Mouse (Mus musculus) embryonic facial prominence, embryonic 15.5 days (tissue): ENCODE data around the gene Acacb. TPM values are rescaled to one million over a fixed set of nuclear protein-coding genes. Genes with fewer than 3 reads are reported as not detected.

Experiments used
- ATAC-seq: fragments of 200-750 bp; cut with Nextera tagmentation; 2 replicates; pipeline ENCODE4 v1.8.0; 2017; ENCODE audit warnings: low read depth, moderate TSS enrichment; ENCODE audit not compliant: insufficient number of reproducible peaks, low FRiP score, low TSS enrichment
- H3K27ac ChIP-seq: fragments of 300-500 bp; sonication (generic); replicated peaks from 2 replicates; pipeline ENCODE4 v1.5.1; 2015; ENCODE audit warnings: mild to moderate bottlenecking, inconsistent platforms
- H3K27me3 ChIP-seq: fragments of 300-500 bp; sonication (generic); 2 replicates; pipeline ENCODE4 v1.6.1; 2015; ENCODE audit warnings: inconsistent platforms
- H3K36me3 ChIP-seq: fragments of 300-500 bp; sonication (generic); 2 replicates; pipeline ENCODE4 v1.6.1; 2015; ENCODE audit warnings: mild to moderate bottlenecking, inconsistent platforms
- H3K4me1 ChIP-seq: fragments of 300-500 bp; sonication (generic); 2 replicates; pipeline ENCODE4 v1.6.1; 2015; ENCODE audit warnings: inconsistent platforms
- H3K4me2 ChIP-seq: fragments of 300-500 bp; sonication (generic); replicated peaks from 2 replicates; pipeline ENCODE4 v1.6.1; 2015; ENCODE audit warnings: mild to moderate bottlenecking, inconsistent platforms
- H3K4me3 ChIP-seq: fragments of 300-500 bp; sonication (generic); replicated peaks from 2 replicates; pipeline ENCODE4 v1.5.1; 2015; ENCODE audit warnings: mild to moderate bottlenecking, inconsistent platforms
- H3K9ac ChIP-seq: fragments of 300-500 bp; sonication (generic); 2 replicates; pipeline ENCODE4 v1.6.1; 2015; ENCODE audit warnings: inconsistent platforms
- H3K9me3 ChIP-seq: fragments of 300-500 bp; sonication (generic); replicated peaks from 2 replicates; pipeline ENCODE4 v1.6.1; 2016; ENCODE audit warnings: inconsistent platforms
- WGBS: fragments of 180-500 bp; shearing (Covaris S2); methylation state at CpG from one replicate; pipeline ENCODE4 v1.1.7; 2015; 5-methylcytosine and 5-hydroxymethylcytosine counted together
- polyA plus RNA-seq: library from polyadenylated mRNA; unstranded; fragments of >200 nt; fragmentation: Nextera tagmentation; extraction: Ambion mirVana; gene quantifications from 2 replicates; pipeline ENCODE4 v1.2.1, GENCODE M21; 2015

Gene Acacb
- polyA plus RNA-seq, 1 experiment from 2014 or later, result 2.6 TPM

- no peak for ATAC-seq
- H3K4me3 ChIP-seq, result no peak overlapping the region
- 43% methylated on average over 12 of the region's 12 CpGs for WGBS
- no peak overlapping the region for H3K4me2 ChIP-seq
- H3K9ac ChIP-seq, result no peak overlapping the region
- no peaks in the 10 kb centered on the region for H3K36me3 ChIP-seq
- 0 out of 2 replicates have a peak, but pooled peaks cover 4% of the 10 kb centered on the region for H3K4me1 ChIP-seq
- no peaks in the 10 kb centered on the region for H3K9me3 ChIP-seq
- H3K27me3 ChIP-seq, result no peaks in the 10 kb centered on the region
- no peak overlapping the region for H3K27ac ChIP-seq
These were observed 15.9 kb downstream of the Acacb start for GRCm38 (mm10) chr5:114162106-114162815.

- Histone ChIP-seq H3K4me1 (0 out of 2 replicates have a peak, but pooled peaks cover 4% of the 10 kb centered on the region), H3K9ac (no peak overlapping the region), H3K36me3 (no peaks in the 10 kb centered on the region), H3K4me3 (no peak overlapping the region), H3K27me3 (no peaks in the 10 kb centered on the region), H3K9me3 (no peaks in the 10 kb centered on the region), H3K27ac (no peak overlapping the region), H3K4me2 (no peak overlapping the region)
- ATAC-seq, result no peak
- 55% methylated on average over 6 of the region's 6 CpGs for WGBS
These were observed 16.9 kb downstream of the Acacb start for GRCm38 (mm10) chr5:114163117-114163696.

DNA sequence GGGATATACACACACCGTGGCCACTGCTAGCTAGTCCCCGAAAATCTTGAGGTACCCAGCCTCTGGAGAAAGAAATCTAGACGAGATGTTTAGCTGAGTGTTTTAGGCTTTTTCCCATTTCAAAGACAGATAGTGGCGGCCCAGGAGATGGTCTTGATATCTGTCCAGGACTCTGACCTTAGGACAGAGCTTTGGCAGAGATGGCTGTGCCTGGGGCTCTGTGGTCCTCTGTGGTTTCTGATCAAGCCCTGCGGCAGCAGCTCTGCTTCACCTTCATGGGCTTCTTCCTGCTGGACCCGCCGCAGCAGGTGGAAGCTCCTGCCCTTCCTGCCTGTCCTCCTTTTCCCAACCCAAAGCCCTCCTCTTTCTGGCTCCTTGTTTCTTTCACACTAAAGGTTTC is 24.0 kb downstream of the Acacb start:
- peaks cover 5% of the 10 kb centered on the region for H3K4me1 ChIP-seq
- H3K4me2 ChIP-seq, result no peak overlapping the region
- no peak overlapping the region for H3K9ac ChIP-seq
- no peak for ATAC-seq
- H3K36me3 ChIP-seq, result no peaks in the 10 kb centered on the region
- no peaks in the 10 kb centered on the region for H3K9me3 ChIP-seq
- H3K27ac ChIP-seq, result no peak overlapping the region
- WGBS, result 74% methylated on average over 7 of the region's 7 CpGs
- H3K27me3 ChIP-seq, result no peaks in the 10 kb centered on the region
- H3K4me3 ChIP-seq, result no peak overlapping the region

DNA sequence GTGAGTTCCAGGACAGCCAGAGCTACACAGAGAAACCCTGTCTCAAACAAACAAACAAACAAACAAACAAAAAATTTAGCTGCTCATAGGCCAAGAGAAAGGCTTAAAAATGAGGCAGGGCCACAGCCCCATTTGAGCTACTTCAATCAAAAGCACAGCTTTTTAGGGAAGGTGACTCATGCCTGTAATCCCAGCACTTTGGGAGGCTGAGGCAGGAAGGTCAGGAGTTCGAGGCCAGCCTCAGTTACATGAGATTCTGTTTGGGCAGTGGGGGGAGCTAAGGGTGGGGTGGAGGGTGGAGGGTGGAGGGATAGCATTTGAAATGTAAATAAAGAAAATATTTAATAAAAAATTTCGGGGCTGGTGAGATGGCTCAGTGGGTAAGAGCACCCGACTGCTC is 26.6 kb downstream of the Acacb start:
- Histone ChIP-seq H3K9me3 (no peaks in the 10 kb centered on the region), H3K27ac (no peak overlapping the region), H3K9ac (no peak overlapping the region), H3K4me2 (no peak overlapping the region), H3K4me3 (no peak overlapping the region), H3K36me3 (no peaks in the 10 kb centered on the region), H3K4me1 (peaks cover 17% of the 10 kb centered on the region), H3K27me3 (no peaks in the 10 kb centered on the region)
- WGBS, result 86% methylated on average over 3 of the region's 3 CpGs
- no peak for ATAC-seq

- H3K27me3 ChIP-seq, result no peaks in the 10 kb centered on the region
These were observed 27.1 kb downstream of the Acacb start for GRCm38 (mm10) chr5:114173458-114173857.

DNA sequence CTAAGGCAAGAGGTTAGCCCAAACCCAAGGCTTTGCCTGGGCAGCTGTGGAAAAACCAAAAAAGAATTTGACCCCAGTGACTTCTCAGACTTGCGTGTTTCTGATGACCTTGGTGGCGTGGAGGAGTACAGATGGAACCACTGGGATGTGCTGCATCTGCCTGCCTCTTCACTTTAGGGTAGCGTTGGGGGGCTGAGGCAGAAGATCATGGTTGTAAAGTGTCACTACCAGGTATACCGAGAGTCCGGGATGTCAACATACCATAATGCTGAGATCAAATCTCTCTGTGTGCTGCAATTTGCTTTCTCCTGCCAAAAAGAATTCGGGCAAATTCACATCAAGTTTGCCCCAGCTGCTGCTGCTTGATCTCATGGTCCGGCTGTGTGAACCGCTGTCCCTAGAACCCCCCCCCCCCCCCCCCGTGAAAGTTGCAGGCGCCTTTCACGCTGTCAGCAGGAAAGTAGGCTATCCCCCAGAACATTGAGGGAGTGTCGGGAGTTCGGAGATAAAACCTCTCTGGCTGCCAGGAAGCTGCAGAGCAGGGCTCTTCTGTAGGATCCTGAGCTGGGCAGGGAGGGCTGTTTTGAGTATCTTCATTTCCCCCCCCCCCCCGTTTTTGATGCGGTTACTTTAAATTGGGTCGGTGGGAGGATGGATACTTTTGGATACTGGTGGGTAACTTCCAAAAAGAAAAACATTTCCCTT is 27.7 kb downstream of the Acacb start:
- 0 out of 2 replicates have a peak overlapping the region, but pooled peaks have one; percentile 10 for H3K4me3 ChIP-seq
- no peak for ATAC-seq

More at GRCm38 (mm10) chr5:114173458-114173857, 27.1 kb downstream of the Acacb start:
- Histone ChIP-seq H3K4me3 (no peak overlapping the region), H3K4me2 (no peak overlapping the region), H3K9ac (no peak overlapping the region), H3K9me3 (no peaks in the 10 kb centered on the region), H3K27ac (no peak overlapping the region), H3K4me1 (peaks cover 17% of the 10 kb centered on the region), H3K36me3 (no peaks in the 10 kb centered on the region)
- WGBS, result 72% methylated on average over 7 of the region's 7 CpGs
- ATAC-seq, result no peak

GRCm38 (mm10) chr5:114174639-114175038 is 28.3 kb downstream of the Acacb start:
- H3K4me3 ChIP-seq, result peak overlapping the region; percentile 10; the same call in 1 of the 2 replicates
- peak overlapping the region; percentile 35 for H3K4me2 ChIP-seq
- no peaks in the 10 kb centered on the region for H3K9me3 ChIP-seq
- no peak for ATAC-seq
- no peak overlapping the region for H3K9ac ChIP-seq
- no peaks in the 10 kb centered on the region for H3K27me3 ChIP-seq
- H3K36me3 ChIP-seq, result no peaks in the 10 kb centered on the region
- WGBS, result 11% methylated on average over 16 of the region's 16 CpGs
- no peak overlapping the region for H3K27ac ChIP-seq
- peaks cover 17% of the 10 kb centered on the region for H3K4me1 ChIP-seq

More for the DNA sequence above, 27.7 kb downstream of the Acacb start:
- Histone ChIP-seq H3K27me3 (no peaks in the 10 kb centered on the region), H3K9me3 (no peaks in the 10 kb centered on the region), H3K4me2 (peak overlapping the region; percentile 35), H3K9ac (no peak overlapping the region), H3K27ac (no peak overlapping the region), H3K36me3 (no peaks in the 10 kb centered on the region), H3K4me1 (peaks cover 17% of the 10 kb centered on the region)
- 21% methylated on average over 16 of the region's 16 CpGs for WGBS

- no peaks in the 10 kb centered on the region for H3K27me3 ChIP-seq
- peak; percentile 93 for ATAC-seq
- peak overlapping the region; percentile 67; the same call in 1 of the 2 replicates for H3K27ac ChIP-seq
- H3K9ac ChIP-seq, result peak overlapping the region; percentile 18; the same call in 1 of the 2 replicates
- peak overlapping the region; percentile 56 for H3K4me3 ChIP-seq
- peaks cover 17% of the 10 kb centered on the region for H3K4me1 ChIP-seq
- H3K4me2 ChIP-seq, result peak overlapping the region; percentile 92
- H3K36me3 ChIP-seq, result no peaks in the 10 kb centered on the region
- no peaks in the 10 kb centered on the region for H3K9me3 ChIP-seq
- under 1% methylated on average over 26 of the region's 26 CpGs for WGBS
These were observed 29.3 kb downstream of the Acacb start for GRCm38 (mm10) chr5:114175596-114176171.

DNA sequence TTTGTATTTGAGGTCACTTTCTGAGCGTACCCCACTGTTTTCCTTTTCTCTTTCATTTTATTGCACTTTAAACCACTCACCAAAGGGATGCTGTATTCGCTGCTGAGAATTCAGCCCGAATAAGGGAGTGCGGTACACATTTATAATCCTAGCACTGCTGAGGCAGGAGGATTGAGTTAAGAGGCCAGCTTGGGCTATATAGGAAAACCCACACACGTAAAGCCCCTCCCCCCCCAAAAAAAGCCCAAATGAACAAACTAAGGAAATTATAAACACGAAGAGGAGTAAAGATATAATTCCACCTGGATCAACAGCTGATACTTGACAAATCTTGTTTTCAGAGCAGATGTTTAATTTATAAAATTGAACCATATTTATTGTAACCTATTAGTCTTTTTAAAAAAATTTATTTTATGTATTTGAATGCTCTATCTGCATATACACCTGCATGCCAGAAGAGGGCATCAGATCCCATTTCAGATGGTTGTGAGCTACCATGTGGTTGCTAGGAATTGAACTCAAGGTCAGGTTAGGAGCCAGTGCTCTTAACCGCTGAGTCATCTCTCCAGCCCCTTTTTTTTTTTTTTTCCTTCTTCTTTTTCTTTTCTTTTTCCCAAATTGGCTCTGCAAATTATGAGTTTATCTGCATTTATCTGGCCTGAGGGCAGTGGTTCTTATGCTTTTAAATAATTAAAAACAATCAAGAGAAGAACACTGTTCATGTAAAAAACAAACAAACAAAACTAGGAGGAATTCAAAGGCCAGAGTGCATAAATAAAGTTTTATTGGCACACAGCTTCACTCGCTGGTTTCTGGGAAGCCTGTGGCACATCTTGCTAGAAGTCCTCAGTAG is 30.4 kb downstream of the Acacb start:
- WGBS, result 58% methylated on average over 8 of the region's 8 CpGs
- Histone ChIP-seq H3K9ac (0 out of 2 replicates have a peak overlapping the region, but pooled peaks have one; percentile 18), H3K36me3 (no peaks in the 10 kb centered on the region), H3K27me3 (no peaks in the 10 kb centered on the region), H3K4me1 (peaks cover 17% of the 10 kb centered on the region), H3K4me3 (peak overlapping the region; percentile 56), H3K27ac (0 out of 2 replicates have a peak overlapping the region, but pooled peaks have one; percentile 67), H3K9me3 (no peaks in the 10 kb centered on the region), H3K4me2 (peak overlapping the region; percentile 92)
- no peak for ATAC-seq

- H3K36me3 ChIP-seq, result no peaks in the 10 kb centered on the region
- 74% methylated on average over 4 of the region's 4 CpGs for WGBS
- no peak overlapping the region for H3K27ac ChIP-seq
- H3K4me3 ChIP-seq, result no peak overlapping the region
- H3K27me3 ChIP-seq, result no peaks in the 10 kb centered on the region
- peaks cover 17% of the 10 kb centered on the region for H3K4me1 ChIP-seq
- no peak for ATAC-seq
- H3K9ac ChIP-seq, result no peak overlapping the region
- H3K9me3 ChIP-seq, result no peaks in the 10 kb centered on the region
- H3K4me2 ChIP-seq, result no peak overlapping the region
These were observed 31.8 kb downstream of the Acacb start for GRCm38 (mm10) chr5:114177966-114178719.
